Mouse (Mus musculus) ES-E14 (cell line): ENCODE results near the gene Gm43518. TPM values are rescaled to one million over a fixed set of nuclear protein-coding genes. Genes with fewer than 3 reads are reported as not detected.
A peak's percentile ranks its signal among the peaks of the same experiment; 100 is the strongest.

ENCODE experiments used
- DNase-seq: peaks from one replicate; pipeline ENCODE4 v3.0.0-alpha.2; 2013; ENCODE audit warnings: low read depth, low spot score
- H3K27ac ChIP-seq: 2 replicates; pipeline ENCODE4 v1.5.1; 2012; ENCODE audit warnings: low read depth, mild to moderate bottlenecking, low read length, moderate library complexity, mixed read lengths; ENCODE audit not compliant: poor library complexity, insufficient read depth, severe bottlenecking
- H3K36me3 ChIP-seq: 2 replicates; pipeline ENCODE4 v1.6.1; 2012; ENCODE audit warnings: mild to moderate bottlenecking, low read length, moderate library complexity, mixed read lengths; ENCODE audit not compliant: control insufficient read depth, poor library complexity, insufficient read depth, severe bottlenecking
- H3K4me1 ChIP-seq, 2 experiments: fragments of 150-350 bp in 1 of 2; sonication (generic) in 1 of 2; 2 replicates each; pipeline ENCODE4 v1.6.1; 2012; ENCODE audit warnings: low read length in 2 of 2, mild to moderate bottlenecking in 1 of 2, mixed read lengths in 1 of 2; ENCODE audit not compliant: control insufficient read depth in 2 of 2, insufficient read depth in 2 of 2, poor library complexity in 1 of 2
- H3K4me3 ChIP-seq, 2 experiments: fragments of 150-350 bp in 1 of 2; sonication (generic) in 1 of 2; 2 replicates each; pipeline ENCODE4 v1.5.1; 2012; ENCODE audit warnings: low read length in 2 of 2, low read depth in 1 of 2, mild to moderate bottlenecking in 1 of 2, mixed read lengths in 1 of 2; ENCODE audit not compliant: insufficient read depth in 1 of 2, poor library complexity in 1 of 2, severe bottlenecking in 1 of 2
- H3K9ac ChIP-seq: 2 replicates; pipeline ENCODE4 v1.6.1; 2012; ENCODE audit warnings: low read depth, mild to moderate bottlenecking, low read length, mixed read lengths; ENCODE audit not compliant: poor library complexity, insufficient read depth, severe bottlenecking
- H3K9me3 ChIP-seq: fragments of 150-350 bp; sonication (generic); 2 replicates; pipeline ENCODE4 v1.6.1; 2012; ENCODE audit warnings: low read depth, mild to moderate bottlenecking, low read length; ENCODE audit not compliant: control insufficient read depth, insufficient read depth
- CHD2 ChIP-seq: IDR thresholded peaks from 2 replicates; pipeline ENCODE4 v1.6.1; 2014; ENCODE audit warnings: mild to moderate bottlenecking, low read depth, low read length, inconsistent platforms
- HCFC1 ChIP-seq: IDR thresholded peaks from 2 replicates; pipeline ENCODE4 v1.6.1; 2012; ENCODE audit warnings: low read length, inconsistent platforms, borderline replicate concordance; ENCODE audit not compliant: insufficient read depth
- MAFK ChIP-seq: IDR thresholded peaks from 2 replicates; pipeline ENCODE4 v1.6.1; 2014; ENCODE audit warnings: mild to moderate bottlenecking, low read depth, low read length, inconsistent platforms; ENCODE audit not compliant: insufficient read depth
- ZC3H11A ChIP-seq: IDR thresholded peaks from 2 replicates; pipeline ENCODE4 v1.6.1; 2012; ENCODE audit warnings: low read depth, mild to moderate bottlenecking, inconsistent platforms, low read length, borderline replicate concordance
- ZNF384 ChIP-seq: IDR thresholded peaks from 2 replicates; pipeline ENCODE4 v1.6.1; 2012; ENCODE audit warnings: low read depth, low read length, inconsistent platforms
- in situ Hi-C, 2 experiments: fragments of 600-800 bp; cut with MboI; formaldehyde crosslinking; loops; one replicate each; pipeline ENCODE4 v1.15.1; 2025; ENCODE audit warnings: low sequenced_read_pairs in 2 of 2, inconsistent platforms in 1 of 2; ENCODE audit not compliant: unreplicated experiment in 2 of 2
- total RNA-seq: library from RNA; depleted of rRNA; stranded (reverse); fragments of 300-350 nt; gene quantifications from 2 replicates; pipeline ENCODE4 v1.2.3, GENCODE M21; 2012

Gm43518 gene
- total RNA-seq, 1 experiment: not detected

GRCm38 (mm10) chr5:123969216-123969615 is 42.0 kb downstream of the Gm43518 start:
- Histone ChIP-seq H3K27ac (no peak overlapping the region), H3K4me3 (no peak overlapping the region), H3K4me1 (no peaks in the 10 kb centered on the region), H3K9ac (no peak overlapping the region), H3K36me3 (no peaks in the 10 kb centered on the region), H3K9me3 (no peaks in the 10 kb centered on the region)
- in situ Hi-C loops: no loop called here
- DNase-seq: no peak
- no peak for TF ChIP-seq MAFK
- no peak for TF ChIP-seq HCFC1
- TF ChIP-seq CHD2: no peak
- TF ChIP-seq ZNF384: no peak
- TF ChIP-seq ZC3H11A: no peak

GRCm38 (mm10) chr5:123970576-123970975 is 43.4 kb downstream of the Gm43518 start:
- no peaks in the 10 kb centered on the region for H3K36me3 ChIP-seq
- H3K4me3 ChIP-seq: no peak overlapping the region
- no peak overlapping the region for H3K9ac ChIP-seq
- no peak for TF ChIP-seq CHD2
- no peak for TF ChIP-seq MAFK
- no peak for TF ChIP-seq HCFC1
- no peak for TF ChIP-seq ZNF384
- no peak for TF ChIP-seq ZC3H11A
- H3K4me1 ChIP-seq: peaks cover 0 to 2% of the 10 kb centered on the region in 2 experiments; a peak in 1 of 4 replicates
- in situ Hi-C loops: no loop called here
- no peak overlapping the region for H3K27ac ChIP-seq
- H3K9me3 ChIP-seq: no peaks in the 10 kb centered on the region
- no peak for DNase-seq

- no peak for DNase-seq
- in situ Hi-C loops: no loop called here
- H3K9me3 ChIP-seq: no peaks in the 10 kb centered on the region
- no peaks in the 10 kb centered on the region for H3K36me3 ChIP-seq
- peak; percentile 79 for TF ChIP-seq ZNF384
- no peak for TF ChIP-seq HCFC1
- H3K4me1 ChIP-seq: peaks cover 0 to 10% of the 10 kb centered on the region in 2 experiments; a peak in 2 of 4 replicates
- H3K9ac ChIP-seq: no peak overlapping the region
- H3K27ac ChIP-seq: no peak overlapping the region
- no peak overlapping the region for H3K4me3 ChIP-seq
Measured at GRCm38 (mm10) chr5:123972453-123972852, 45.2 kb downstream of the Gm43518 start.

- Histone ChIP-seq H3K9ac (peak within 1 kb of the TSS; percentile 88), H3K27ac (no peak within 1 kb of the TSS), H3K9me3 (no peaks in the 10 kb centered on the region), H3K4me3 (peak within 1 kb of the TSS; percentile 64 to 94), H3K4me1 (peaks cover 0 to 13% of the 10 kb centered on the region in 2 experiments; a peak in 2 of 4 replicates), H3K36me3 (no peaks in the 10 kb centered on the region; the same call in 1 of the 2 replicates)
- peak; percentile 47 for DNase-seq
- no peak for TF ChIP-seq ZNF384
- in situ Hi-C loops: no loop called here
Measured at GRCm38 (mm10) chr5:123973299-123974178, 46.3 kb downstream of the Gm43518 start, which contains the start of gene Hip1r. Gene Hip1r (plus strand): TSS chr5:123973628.

- no peaks in the 10 kb centered on the region for H3K9me3 ChIP-seq
- H3K4me3 ChIP-seq: peak overlapping the region; percentile 64 to 94
- in situ Hi-C loops: no loop called here
- DNase-seq: no peak
- no peaks in the 10 kb centered on the region; the same call in 1 of the 2 replicates for H3K36me3 ChIP-seq
- H3K27ac ChIP-seq: no peak overlapping the region
- H3K4me1 ChIP-seq: peaks cover 0 to 16% of the 10 kb centered on the region in 2 experiments; a peak in 2 of 4 replicates
- TF ChIP-seq ZC3H11A (no peak), MAFK (no peak), ZNF384 (no peak), CHD2 (no peak), HCFC1 (no peak)
- peak overlapping the region; percentile 88 for H3K9ac ChIP-seq
Measured at GRCm38 (mm10) chr5:123974179-123974485, 46.9 kb downstream of the Gm43518 start.
